Mouse (Mus musculus) E14TG2a.4 (cell line): ENCODE measurements around the gene Tmem189.

ENCODE experiments used
- CTCF ChIP-seq: conservative IDR thresholded peaks from 2 replicates; pipeline ENCODE4 v1.5.1; 2014; ENCODE audit warnings: low read length
- NANOG ChIP-seq: IDR thresholded peaks from 2 replicates; pipeline ENCODE4 v1.6.1; 2014; ENCODE audit warnings: borderline replicate concordance, low read length, mixed read lengths
- POU5F1 ChIP-seq: IDR thresholded peaks from 2 replicates; pipeline ENCODE4 v1.6.1; 2014; ENCODE audit warnings: low read length, borderline replicate concordance

DNA sequence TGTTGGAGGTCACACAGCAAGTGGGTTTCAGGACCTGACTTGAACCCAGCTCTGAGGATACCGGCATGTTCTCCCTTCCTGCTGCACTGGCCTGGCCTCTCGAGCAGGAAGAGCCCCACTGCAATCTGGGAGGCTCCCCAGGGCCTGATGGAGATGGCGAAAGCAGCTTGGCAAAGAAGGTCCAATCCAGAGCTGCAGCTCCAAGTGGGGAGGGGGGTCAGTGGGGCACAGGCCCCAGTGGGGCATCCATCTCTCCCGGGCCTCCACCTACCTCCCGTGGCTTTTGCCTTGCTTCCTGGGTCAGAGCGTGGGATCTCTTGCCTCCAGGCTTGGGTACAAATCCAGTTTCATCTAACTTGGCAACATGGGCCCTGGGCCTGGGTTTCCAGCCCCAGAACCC lies 12.5 kb upstream of the Tmem189 start:
- TF ChIP-seq CTCF = no peak
- no peak for TF ChIP-seq NANOG
- no peak for TF ChIP-seq POU5F1
